Mouse (Mus musculus): ENCODE data around the gene Zcchc8.
"Not testable (repeated sequence)": the region's sequence is repeated elsewhere in the genome, so short reads cannot be mapped to it uniquely, and the experiment has no call there.

Zcchc8 gene

GRCm38 (mm10) chr5:123720328-123721311 lies at the start of gene Zcchc8:
Gene Zcchc8, minus strand, starts transcription at chr5:123721100.
- peak; percentile 91 for DNase-seq (ENCODE audit: extremely low read depth, insufficient read length, low spot score)

- not testable (repeated sequence) for DNase-seq (ENCODE audit: extremely low read depth, insufficient read length, low spot score)
Measured at GRCm38 (mm10) chr5:123766455-123766854, 45.6 kb upstream of the Zcchc8 start.

GRCm38 (mm10) chr5:123765506-123765905 lies 44.6 kb upstream of the Zcchc8 start:
- DNase-seq (ENCODE audit: extremely low read depth, insufficient read length, low spot score): no peak

- peak; percentile 94 for DNase-seq (ENCODE audit: extremely low read depth, insufficient read length, low spot score)
Measured at GRCm38 (mm10) chr5:123749065-123750064, 28.5 kb upstream of the Zcchc8 start, which contains the start of the genes Rsrc2 and Kntc1. Gene Rsrc2, minus strand, starts transcription at chr5:123749414. Gene Kntc1, plus strand, starts transcription at chr5:123749716.

GRCm38 (mm10) chr5:123748339-123749064 lies 27.6 kb upstream of the Zcchc8 start:
- DNase-seq (ENCODE audit: extremely low read depth, insufficient read length, low spot score): no peak

- no peak for DNase-seq (ENCODE audit: extremely low read depth, insufficient read length, low spot score)
Measured at GRCm38 (mm10) chr5:123747604-123748003, 26.7 kb upstream of the Zcchc8 start.

GRCm38 (mm10) chr5:123746253-123746652 lies 25.4 kb upstream of the Zcchc8 start:
- DNase-seq (ENCODE audit: extremely low read depth, insufficient read length, low spot score): no peak

- DNase-seq (ENCODE audit: extremely low read depth, insufficient read length, low spot score): no peak
Measured at GRCm38 (mm10) chr5:123744358-123744757, 23.5 kb upstream of the Zcchc8 start.

GRCm38 (mm10) chr5:123730981-123731380 lies 10.1 kb upstream of the Zcchc8 start:
- no peak for DNase-seq (ENCODE audit: extremely low read depth, insufficient read length, low spot score)

- not testable (repeated sequence) for DNase-seq (ENCODE audit: extremely low read depth, insufficient read length, low spot score)
Measured at GRCm38 (mm10) chr5:123723816-123724215, 2.9 kb upstream of the Zcchc8 start.

GRCm38 (mm10) chr5:123714622-123715021 lies 6.3 kb downstream of the Zcchc8 start:
- no peak for DNase-seq (ENCODE audit: extremely low read depth, insufficient read length, low spot score)

GRCm38 (mm10) chr5:123713782-123714181 lies 7.1 kb downstream of the Zcchc8 start:
- DNase-seq (ENCODE audit: extremely low read depth, insufficient read length, low spot score): no peak

- DNase-seq (ENCODE audit: extremely low read depth, insufficient read length, low spot score): no peak
Measured at GRCm38 (mm10) chr5:123709571-123709970, 11.3 kb downstream of the Zcchc8 start.

- no peak for DNase-seq (ENCODE audit: extremely low read depth, insufficient read length, low spot score)
Measured at GRCm38 (mm10) chr5:123708598-123708997, 12.3 kb downstream of the Zcchc8 start.

GRCm38 (mm10) chr5:123700625-123701024 lies 20.3 kb downstream of the Zcchc8 start:
- peak; percentile 67 for DNase-seq (ENCODE audit: extremely low read depth, insufficient read length, low spot score)

- peak; percentile 42 for DNase-seq (ENCODE audit: extremely low read depth, insufficient read length, low spot score)
Measured at GRCm38 (mm10) chr5:123699198-123699597, 21.7 kb downstream of the Zcchc8 start.

- no peak for DNase-seq (ENCODE audit: extremely low read depth, insufficient read length, low spot score)
Measured at GRCm38 (mm10) chr5:123696961-123697360, 23.9 kb downstream of the Zcchc8 start.

- DNase-seq (ENCODE audit: extremely low read depth, insufficient read length, low spot score): peak; percentile 71
Measured at GRCm38 (mm10) chr5:123696244-123696643, 24.7 kb downstream of the Zcchc8 start.

GRCm38 (mm10) chr5:123694468-123694867 lies 26.4 kb downstream of the Zcchc8 start:
- peak; percentile 62 for DNase-seq (ENCODE audit: extremely low read depth, insufficient read length, low spot score)
